Mouse (Mus musculus): Measurements from ENCODE around the gene Itgb2. TPM values are rescaled to one million over a fixed set of nuclear protein-coding genes. Genes with fewer than 3 reads are reported as not detected.

Gene Itgb2
- polyA plus RNA-seq, 1 experiment, result 21.8 TPM

DNA sequence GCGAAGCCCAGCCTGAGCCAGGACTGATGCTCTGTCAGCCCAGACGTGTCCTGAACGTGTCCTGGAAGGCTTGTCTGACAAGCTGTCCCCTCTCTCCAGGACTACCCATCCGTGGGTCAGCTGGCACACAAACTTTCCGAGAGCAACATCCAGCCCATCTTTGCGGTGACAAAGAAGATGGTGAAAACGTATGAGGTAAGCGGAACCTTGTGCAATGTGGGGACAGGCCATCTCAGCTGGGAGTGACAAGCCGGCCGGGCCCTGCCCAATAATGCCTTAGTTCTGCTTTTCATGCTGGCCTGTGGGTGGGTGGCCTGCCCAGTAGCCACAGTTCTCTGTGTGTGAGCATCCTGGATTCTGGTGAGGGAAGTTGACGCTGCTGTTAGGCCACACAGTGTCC is 20.8 kb downstream of the Itgb2 start:
- no peak for DNase-seq (ENCODE audit: low read depth)

DNA sequence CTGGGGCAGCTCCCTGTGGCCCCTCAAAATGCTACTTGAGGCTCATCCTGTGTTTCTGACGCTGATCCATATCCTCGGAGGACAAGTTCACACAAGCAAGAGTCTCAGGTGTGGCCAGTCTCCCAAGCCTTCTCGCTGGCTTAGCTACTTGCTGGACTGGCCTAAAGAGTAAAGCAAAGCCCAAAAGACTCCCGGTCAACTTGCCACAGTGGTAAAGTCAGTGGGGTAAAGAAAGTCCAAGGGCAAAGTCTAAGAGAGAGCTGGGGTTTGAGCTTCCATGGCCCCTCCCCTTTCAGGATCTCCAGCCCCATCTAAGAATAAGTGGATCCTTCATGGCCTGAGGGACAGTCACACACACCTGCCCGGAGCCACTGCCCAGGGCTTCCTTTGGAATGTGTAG is 22.1 kb downstream of the Itgb2 start:
- no peak for DNase-seq (ENCODE audit: low read depth)

DNA sequence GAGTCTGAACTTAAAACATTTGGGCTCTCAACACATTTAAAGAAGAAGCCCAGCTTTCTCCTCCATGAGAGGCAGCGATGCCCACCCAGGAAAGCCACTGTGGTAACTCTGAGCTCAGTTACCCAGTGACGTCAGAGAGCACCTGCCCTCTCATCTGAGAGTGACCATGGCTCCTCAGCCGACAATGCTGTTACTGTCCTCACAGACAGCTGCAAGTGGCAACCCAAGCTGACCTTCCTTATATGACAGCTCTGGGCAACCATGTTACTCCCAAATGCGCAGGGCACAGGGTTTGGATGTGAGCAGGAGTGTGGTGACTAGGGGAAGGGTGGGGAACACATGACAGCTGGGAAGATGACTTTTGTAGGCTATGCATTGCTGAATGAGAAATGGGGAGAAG is 23.2 kb downstream of the Itgb2 start:
- no peak for DNase-seq (ENCODE audit: low read depth)

DNA sequence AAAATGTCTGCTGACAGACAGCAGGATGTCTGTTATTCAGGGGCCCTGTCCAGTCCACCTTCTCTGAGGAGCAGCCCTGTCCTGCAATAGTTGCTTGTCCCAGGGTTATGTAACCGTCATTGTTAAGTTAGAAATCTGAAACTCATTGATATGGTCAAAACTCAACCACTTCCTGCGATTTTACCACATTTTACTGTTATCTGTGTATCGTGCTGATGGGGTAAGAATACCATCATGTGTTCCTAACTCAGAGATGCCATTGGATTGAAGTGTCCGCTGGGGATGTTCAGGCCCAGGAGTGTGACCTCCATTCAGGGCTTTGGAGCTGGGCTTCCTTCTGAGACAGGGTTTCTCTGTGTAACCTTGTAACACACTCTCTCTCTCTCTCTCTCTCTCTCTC is 24.9 kb downstream of the Itgb2 start:
- no peak for DNase-seq (ENCODE audit: low read depth)

DNA sequence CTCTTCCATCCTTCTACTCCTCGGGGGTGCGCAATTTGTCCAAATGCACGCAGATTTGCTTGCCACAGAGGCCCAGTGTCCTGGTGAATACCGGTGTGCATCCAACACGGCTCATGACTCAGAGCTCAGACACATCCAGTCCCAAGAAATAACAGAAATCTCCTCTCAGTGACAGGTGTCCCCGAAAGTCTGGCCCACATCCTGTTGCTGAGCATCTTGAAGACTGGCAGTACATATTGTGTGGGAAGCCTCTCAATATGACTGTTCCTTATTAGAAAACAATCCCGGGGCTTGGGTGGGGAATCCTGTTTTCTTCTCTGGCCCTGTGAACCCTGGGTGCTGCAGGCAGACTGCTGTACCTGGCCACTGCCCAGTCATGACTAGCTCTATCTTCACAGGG is 26.6 kb downstream of the Itgb2 start:
- no peak for DNase-seq (ENCODE audit: low read depth)

DNA sequence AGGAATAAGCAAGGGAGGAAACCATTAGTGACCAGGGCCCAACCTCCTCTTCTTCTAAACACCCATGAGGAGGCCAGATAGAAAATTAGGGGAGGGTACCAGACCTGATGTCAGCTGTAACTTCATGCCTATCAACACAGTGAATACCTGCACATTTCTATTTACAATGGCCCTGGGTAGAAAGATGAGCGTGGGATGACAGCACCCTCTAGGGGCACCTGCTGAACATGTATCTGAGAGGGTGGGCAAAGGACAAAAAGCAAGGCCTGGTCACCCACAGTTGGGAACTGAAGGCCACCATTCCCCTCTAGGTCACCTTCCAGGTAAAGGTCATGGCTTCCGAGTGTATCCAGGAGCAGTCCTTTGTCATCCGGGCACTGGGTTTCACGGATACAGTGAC is 27.6 kb downstream of the Itgb2 start:
- no peak for DNase-seq (ENCODE audit: low read depth)

DNA sequence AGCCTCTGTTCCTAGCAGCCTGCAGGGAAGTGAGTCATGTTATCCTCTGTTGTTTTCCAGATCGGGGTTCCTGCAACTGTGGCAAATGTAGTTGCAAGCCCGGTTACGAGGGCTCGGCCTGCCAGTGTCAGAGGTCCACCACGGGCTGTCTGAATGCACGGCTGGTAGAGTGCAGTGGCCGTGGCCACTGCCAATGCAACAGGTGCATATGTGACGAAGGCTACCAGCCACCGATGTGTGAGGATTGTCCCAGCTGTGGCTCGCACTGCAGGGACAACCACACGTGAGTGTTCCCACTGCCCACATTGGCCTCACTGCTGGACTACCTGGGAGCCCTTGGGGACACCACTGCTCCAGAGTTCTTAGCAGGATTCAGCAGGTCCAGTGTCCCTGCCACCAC is 30.0 kb downstream of the Itgb2 start:
- no peak for DNase-seq (ENCODE audit: low read depth)

DNA sequence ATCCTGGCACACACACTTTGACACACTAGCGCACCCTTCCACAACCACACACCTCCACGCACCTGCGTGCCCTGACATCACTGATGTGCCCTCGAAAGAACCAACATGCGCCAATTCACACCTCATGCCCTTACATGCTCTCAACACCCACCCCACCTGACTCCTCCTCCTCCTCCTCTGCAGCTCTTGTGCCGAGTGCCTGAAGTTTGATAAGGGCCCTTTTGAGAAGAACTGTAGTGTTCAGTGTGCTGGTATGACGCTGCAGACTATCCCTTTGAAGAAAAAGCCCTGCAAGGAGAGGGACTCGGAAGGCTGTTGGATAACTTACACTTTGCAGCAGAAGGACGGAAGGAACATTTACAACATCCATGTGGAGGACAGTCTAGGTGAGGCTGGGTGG is 30.8 kb downstream of the Itgb2 start:
- no peak for DNase-seq (ENCODE audit: low read depth)

DNA sequence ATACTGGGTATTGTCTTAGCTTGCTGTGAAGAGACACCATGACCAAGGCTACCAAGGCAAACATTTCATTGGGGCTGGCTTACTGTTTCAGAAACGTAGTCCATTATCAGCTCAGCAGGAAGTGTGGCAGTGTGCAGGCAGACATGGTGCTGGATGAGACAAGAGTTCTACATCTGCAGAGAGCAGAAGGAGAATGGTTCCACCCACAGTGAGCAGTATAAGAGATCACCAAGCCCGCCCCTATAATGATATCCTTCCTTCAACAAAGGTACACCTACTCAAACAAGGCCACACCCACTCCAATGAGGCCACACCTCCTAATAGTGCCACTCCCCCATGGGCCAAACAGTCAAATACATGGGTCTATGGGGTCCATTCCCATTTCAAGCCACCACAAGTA is 31.5 kb downstream of the Itgb2 start:
- no peak for DNase-seq (ENCODE audit: low read depth)

DNA sequence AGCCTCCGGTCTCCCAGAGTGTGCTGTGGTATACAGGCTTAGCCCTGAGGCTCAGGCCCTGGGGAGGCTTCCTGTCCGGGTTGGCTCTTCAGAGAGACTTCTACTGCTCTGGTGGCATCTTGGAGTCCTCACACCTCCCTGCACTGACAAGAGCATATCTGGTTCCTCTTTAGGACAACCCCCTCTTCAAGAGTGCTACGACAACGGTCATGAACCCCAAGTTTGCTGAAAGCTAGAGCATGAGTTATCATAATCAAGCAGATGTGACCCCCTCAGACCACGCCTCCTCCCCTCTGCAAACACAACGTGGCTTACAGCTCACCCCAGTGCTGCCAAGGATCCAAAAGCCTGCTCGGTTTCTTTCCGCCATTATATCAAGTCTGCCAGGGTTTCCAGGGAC is 35.0 kb downstream of the Itgb2 start:
- DNase-seq (ENCODE audit: low read depth), result no peak

DNA sequence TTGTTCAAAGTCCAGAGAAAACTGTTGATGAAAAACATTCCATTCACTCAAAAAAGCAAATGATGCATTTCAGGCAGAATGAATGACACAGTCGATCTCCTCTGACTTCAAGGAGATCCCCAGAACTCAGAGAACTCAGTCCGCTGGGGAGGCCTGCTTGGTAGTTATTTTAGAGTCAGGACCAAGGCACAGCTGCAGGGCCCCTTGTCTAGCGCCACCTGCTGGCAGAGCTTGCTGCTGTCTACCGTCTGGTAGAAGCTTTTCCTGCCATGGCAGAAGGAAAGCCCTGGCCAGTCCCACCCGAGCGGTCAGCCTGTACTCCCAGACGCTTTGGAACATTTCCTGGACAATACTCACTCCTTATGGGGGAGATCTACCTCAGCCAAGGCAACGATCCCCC is 36.6 kb downstream of the Itgb2 start:
- no peak for DNase-seq (ENCODE audit: low read depth)

DNA sequence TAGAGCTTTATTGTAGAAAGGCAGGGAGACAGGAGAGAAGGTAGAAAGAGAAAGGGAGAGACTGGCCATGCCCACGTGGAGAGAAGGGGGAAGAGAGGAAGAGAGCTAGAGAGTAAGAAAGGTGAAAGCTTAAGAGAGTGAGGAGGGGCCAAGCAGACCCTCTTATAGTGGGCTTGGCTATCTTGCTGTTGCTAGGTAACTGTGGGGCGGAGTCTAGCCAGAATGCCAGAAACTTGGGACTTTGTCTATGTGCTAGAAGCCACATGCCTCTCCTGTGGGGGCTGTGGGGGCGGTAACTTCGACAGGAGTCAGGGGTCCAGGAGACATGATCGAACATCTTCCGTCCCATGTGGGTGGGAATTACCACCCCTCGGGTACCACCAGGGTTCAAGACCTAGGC is 39.4 kb downstream of the Itgb2 start:
- no peak for DNase-seq (ENCODE audit: low read depth)

DNA sequence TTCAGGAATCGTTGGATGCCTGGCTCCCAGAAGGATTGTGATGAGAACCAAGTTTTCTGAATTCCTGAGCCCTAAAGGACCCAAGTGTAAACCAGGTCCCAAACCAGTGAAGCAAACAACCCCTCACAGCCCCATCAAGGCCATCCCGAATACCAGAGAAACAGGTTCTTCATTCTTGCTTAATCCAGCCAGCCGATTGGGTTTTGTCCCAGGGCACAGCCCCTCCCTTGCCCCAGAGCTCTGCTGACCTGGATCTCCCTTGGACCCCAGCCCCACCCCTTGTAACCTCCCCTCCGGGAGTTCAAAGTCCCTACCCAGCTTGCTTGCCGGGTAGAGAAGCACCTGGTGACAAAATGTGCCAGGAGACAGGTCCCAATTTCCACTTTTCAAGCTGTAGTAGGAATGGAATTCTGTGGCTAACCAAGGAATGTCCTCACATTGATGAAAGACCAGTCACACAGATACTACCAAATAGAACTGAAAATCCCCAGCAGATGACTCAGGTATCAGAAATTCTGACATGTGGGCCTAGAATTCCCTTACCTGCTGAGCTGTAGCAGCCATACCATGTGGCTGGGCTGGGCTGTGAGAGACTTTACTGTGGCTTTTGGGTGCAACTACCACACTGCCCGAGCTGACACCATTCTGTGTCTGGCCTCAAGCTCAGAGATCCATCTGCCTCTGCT is 40.1 kb downstream of the Itgb2 start:
- DNase-seq (ENCODE audit: low read depth), result no peak

DNA sequence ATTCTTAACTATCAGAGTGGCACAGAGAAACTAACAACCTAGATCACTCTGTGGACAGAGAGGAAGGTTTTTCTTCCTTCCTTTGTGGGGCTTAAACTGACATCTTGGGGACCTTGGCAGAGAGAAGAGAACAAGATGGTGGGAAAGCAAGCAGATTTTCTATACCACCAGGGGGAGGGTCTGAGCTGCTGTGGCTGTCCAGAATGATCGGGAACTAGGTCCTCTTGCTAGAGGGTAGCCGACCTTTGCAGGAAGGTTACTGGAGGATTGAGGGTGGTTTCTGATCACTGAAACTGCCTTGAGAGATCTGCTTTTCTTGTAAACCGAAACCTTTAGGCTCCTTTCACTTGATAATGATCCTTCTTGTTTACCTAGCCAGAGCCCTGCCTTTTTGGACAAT is 42.2 kb downstream of the Itgb2 start:
- no peak for DNase-seq (ENCODE audit: low read depth)

DNA sequence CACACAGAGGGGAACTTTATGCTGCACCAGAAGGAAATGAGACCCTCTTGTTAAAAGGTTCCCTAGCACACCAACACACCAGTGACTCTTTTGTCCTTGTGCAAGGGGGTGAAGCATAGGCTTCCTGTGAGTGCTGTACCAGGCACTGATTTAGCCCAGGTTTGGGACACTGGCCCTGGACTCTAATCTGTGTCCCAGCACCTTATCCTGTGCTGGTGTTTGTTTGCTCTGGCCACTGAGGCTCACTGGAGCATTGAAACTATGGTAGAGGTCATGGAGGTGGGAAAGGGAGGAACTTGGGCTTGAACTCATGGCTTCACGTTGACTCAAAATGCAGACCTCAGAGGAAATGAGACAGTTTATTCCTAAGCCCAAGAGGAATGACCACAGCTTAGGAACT is 43.1 kb downstream of the Itgb2 start:
- DNase-seq (ENCODE audit: low read depth), result no peak

DNA sequence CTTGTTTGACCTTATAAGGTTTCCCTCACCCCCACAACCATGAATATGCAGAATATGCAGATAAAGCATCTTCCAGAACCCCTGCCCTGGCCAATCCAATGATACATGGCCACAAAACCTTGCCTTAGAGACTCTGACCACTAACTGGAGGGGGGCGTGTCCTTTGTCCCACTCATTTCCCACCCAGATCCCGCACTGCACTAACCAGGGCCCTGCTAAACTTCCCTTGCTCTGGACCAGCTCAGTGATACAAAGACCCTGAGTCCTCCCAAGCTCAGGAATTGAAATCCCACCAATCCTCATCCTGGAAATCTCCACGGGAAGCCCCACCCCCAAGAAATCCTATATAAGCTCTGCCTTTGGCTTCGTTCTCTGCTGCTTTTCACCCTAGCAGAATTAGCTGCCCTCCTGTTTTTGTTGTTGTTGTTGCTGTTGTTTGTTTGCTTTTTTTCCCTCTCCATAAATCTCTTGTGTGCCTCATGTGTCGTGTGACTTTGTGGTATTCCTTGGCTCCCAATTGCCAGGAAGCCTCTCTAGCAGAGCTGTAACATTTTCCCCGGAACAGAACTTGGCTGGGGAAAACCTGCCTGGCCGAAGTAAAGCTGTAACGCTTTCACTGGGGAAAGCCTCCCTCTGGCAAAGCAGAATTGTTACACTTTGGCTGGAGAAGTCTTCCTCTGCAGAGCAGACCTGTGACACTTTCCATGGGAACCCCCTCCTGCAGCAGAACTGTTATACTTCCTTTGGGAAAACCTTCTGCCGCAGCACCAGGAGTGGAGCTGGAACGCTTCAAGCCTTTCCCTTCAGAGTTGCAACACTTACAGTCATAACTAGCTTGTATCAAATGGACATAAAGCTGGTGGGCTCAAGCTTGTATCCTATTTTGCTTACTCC is 50.2 kb downstream of the Itgb2 start:
- no peak for DNase-seq (ENCODE audit: low read depth)

DNA sequence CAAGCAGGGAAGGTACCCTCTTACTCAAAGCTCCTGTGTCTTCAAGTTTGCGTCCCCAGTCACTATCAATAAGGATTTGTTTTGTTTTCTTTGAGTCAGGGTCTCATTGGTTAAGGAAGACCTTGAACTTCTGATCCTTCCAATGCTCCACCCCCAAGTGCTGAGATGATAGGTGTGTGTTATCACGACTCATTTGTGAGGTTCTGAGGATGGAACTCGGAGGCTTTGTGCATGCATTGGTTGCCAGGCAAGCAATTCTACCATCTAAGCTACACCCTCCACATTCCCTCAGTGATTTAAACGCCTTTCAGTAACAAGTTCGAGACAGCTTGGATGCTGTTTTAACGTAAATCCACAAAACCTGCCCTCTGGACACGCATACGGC is 51.0 kb downstream of the Itgb2 start:
- no peak for DNase-seq (ENCODE audit: low read depth)

DNA sequence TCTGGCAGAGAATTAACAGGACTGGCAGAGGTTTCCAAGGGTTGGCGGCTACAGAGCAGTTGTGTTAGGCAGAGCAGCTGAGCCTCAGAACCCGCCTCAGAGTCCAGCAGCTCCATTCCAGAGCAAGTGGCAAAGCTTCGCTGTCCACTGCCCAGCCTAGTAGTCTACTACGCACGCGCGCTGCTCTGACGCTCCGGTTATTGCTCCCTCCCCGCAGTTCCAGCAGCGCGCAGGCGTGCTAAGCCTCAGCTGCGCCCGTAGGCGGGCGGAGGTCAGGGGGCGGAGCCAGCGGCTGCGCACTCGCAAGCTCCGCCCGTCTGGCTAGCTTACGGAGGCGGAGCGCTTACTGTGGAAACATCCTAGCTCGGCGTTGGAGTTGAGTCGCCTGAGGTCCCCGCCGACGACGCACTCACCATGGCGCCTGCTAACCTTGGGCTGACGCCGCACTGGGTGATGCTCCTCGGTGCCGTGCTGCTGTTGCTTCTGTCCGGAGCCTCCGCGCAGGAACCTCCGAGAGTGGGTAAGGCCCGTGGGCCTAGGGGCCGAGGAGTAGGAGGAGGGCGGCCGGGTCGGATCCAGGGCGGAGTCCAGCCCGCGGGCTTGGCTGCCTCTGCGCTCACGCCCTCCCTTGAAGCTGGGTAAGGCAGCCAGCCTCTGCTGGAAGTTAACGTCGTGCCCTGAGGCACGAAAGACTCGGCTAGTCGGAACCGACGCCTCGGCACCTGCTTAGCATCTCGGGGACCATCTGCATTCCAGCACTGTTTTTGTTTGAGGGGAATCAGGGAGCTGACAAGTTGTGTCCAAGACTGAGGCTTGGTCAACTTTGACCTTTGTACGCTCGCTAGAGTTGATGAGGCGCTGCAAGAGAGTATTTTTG is 51.6 kb downstream of the Itgb2 start, which contains the start of gene Pttg1ip:
TSS of gene Pttg1ip (plus strand) at position 313 of the 877 bp plus-strand sequence.
- DNase-seq (ENCODE audit: low read depth), result no peak

DNA sequence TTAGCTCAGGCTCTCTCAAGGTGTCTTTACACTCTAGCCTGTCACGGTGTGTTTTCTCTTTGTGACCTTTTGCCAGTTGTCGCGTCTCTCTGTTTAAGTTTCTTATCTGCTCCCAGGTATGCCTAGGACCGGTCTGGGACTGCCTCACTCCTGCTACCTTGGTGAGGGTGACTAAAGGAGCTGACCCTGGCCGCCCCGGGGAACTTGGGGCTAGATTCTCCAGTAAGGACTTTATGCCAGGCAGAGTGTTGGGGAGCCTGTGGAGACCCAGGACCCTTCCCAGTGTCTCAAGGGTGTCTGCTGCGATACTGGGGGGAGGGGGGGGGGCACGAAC is 52.2 kb downstream of the Itgb2 start:
- DNase-seq (ENCODE audit: low read depth), result no peak

DNA sequence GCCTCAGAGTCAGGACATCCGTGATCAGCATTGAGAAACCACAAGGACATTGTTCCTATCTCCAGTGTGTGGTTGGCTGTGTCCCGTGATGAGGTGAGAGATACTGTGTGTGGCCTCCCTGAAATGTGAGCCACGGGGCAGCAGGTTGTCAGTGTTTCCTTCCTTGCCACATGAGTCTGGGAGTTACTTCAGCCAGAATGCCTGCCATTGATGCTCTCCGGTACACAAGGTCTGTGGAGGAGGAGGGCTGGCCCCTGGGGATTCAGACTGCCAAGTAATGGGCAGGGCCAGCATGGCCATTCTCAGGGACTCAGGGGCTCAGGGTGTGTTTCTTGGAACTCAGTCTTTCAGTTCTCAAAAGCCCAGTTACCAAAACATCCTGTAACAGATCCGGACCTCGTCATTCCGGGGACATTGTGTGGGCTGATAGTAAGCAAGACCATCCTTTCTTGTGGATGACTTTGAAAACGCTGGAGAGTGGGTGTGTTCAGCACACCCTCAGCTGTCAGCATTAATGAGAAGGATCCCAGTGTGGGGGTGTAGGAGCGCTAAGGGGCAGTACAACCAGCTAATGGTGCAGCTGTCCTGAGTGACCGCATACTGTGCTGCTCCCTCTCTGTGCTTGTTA is 53.9 kb downstream of the Itgb2 start:
- no peak for DNase-seq (ENCODE audit: low read depth)

DNA sequence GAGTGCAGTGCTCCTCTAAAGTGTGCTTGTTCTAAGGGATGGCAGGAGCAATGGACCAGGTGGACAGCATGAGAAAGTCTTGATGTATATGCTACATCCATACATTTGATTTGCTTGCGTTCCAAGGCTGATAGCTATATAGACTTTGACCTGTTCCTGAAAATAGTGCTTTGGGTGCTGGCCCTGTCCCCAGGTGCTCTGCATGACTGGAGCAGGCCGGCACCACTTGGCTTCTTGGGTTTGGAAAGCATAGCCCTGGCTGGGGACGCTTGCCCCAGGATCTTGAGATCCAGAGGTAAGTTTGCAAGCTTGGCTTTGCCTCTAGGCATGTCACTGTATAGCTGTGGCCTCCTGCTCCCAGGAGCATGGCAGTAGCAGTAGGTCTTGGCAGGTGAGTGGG is 56.6 kb downstream of the Itgb2 start:
- DNase-seq (ENCODE audit: low read depth), result no peak
